Mouse (Mus musculus): ENCODE results near the gene Peli2. TPM values are rescaled to one million over a fixed set of nuclear protein-coding genes. Genes with fewer than 3 reads are reported as not detected.

Gene Peli2
- polyA plus RNA-seq, 1 experiment, result 18.7 TPM

DNA sequence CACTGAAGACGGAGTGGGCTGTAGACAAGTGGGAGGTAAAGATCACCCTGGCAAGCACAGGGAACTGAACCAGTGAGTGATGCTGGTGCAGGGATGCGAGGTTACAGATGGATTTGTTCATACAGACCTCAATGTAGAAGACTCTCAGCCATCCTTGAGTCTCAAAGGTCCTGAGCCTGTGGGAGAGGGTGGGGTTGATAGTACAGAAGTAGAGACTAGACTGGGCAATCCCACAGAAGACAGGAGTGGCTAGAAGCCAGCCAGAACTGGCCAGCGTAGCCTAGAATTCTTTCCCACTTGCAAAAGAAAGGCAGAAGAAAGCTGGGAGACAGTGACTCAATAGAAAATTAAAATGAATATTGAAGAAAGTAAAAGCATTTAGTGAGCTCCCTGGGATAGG is 71.3 kb downstream of the Peli2 start:
- DNase-seq, result no peak
- H3K4me1 ChIP-seq (ENCODE audit: control insufficient read depth, insufficient read depth, low read length), result no peaks in the 10 kb centered on the region; the same call in 1 of the 2 replicates
- TF ChIP-seq CTCF (IDR thresholded peaks at IDR 0.05; ENCODE audit: insufficient read depth, low read length) (no peak), POLR2A (IDR thresholded peaks at IDR 0.05; ENCODE audit: borderline replicate concordance, extremely low read depth, low read depth, low read length) (no peak)
- WGBS, result 83% methylated on average over 3 of the region's 3 CpGs
- H3K4me3 ChIP-seq (replicated peaks; ENCODE audit: extremely low read depth, low read depth, low read length), result no peak overlapping the region

DNA sequence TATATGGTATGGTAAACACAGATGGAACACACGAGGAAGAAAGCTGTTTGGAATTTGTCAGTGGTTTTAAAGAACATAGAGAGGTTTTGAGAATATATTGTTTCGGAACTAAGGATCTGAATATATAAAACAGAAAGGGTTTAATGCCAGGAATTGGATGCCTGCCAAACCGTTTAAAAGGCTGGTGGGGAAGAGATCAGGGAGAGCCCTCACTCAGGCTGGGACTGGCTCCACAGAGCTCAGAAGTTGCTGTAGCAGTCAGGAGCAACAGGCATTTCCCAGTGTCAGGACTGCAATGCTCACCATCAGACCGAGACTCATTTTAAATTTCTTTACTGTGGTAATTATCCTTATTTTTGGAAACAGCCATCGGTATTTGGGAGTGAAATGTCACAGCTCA is 76.2 kb downstream of the Peli2 start:
- Histone ChIP-seq H3K4me3 (replicated peaks; ENCODE audit: extremely low read depth, low read depth, low read length) (no peak overlapping the region), H3K4me1 (ENCODE audit: control insufficient read depth, insufficient read depth, low read length) (peaks cover 2% of the 10 kb centered on the region)
- TF ChIP-seq CTCF (IDR thresholded peaks at IDR 0.05; ENCODE audit: insufficient read depth, low read length) (no peak), POLR2A (IDR thresholded peaks at IDR 0.05; ENCODE audit: borderline replicate concordance, extremely low read depth, low read depth, low read length) (no peak)
- no peak for DNase-seq
- WGBS, result 52% methylated on average over 5 of the region's 5 CpGs

DNA sequence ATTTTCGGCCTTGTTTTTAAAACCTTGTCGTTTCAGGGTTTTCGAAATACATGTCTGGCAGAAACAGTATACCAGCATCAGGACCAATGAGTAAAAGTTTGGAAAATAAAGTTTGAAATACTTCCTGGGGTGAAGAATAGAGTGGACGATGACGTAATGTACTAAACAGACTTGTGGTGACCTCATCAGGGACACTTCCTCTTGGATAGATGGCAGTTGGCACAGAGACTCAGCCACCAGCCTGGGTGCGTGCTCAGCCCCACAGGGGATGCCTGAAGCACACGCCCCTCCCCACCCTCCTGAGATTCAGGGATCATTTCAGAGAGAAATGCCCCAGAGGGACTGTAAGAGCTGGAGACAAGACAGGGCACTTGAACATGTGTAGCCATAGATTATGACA is 76.7 kb downstream of the Peli2 start:
- WGBS, result 52% methylated on average over 7 of the region's 7 CpGs
- H3K4me3 ChIP-seq (replicated peaks; ENCODE audit: extremely low read depth, low read depth, low read length), result no peak overlapping the region
- peaks cover 2% of the 10 kb centered on the region for H3K4me1 ChIP-seq (ENCODE audit: control insufficient read depth, insufficient read depth, low read length)
- no peak for DNase-seq
- TF ChIP-seq POLR2A (IDR thresholded peaks at IDR 0.05; ENCODE audit: borderline replicate concordance, extremely low read depth, low read depth, low read length) (no peak), CTCF (IDR thresholded peaks at IDR 0.05; ENCODE audit: insufficient read depth, low read length) (no peak)

DNA sequence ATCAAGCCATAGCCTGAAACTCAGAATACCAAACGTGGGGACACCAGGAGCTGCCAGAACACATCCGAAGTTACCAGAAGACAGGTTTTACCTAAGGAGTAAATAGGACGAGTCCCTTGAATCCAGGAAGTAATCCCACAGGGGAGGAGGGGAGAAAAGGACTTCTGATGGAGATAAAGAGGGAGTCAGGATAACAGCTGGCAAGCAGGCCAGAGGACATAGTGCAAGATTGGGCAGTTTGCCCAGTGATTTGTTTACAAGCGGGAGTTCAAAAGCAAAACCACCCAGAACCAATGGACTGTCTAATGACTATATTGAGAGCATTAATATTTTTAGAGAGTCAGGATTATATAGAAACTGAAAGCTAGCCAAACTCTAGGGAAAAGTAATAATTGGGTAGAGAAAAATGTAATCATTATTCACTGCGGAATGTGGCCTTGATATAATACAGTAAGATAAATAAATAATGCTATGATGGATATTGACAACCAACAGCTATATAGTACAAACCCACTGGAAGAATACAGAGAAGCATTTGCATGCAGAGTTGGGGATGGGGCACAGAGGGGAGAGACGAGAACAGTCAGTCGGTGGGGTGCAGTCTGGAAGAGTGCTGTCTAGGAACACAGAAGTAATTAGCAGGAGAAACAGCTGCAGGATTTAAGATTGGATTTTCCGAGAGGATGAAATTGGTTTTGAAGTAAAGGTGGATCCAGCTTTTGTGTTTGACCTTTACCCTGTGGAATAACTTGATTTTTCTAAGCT is 77.7 kb downstream of the Peli2 start:
- DNase-seq, result no peak
- 47% methylated on average over 8 of the region's 8 CpGs for WGBS
- H3K4me1 ChIP-seq (ENCODE audit: control insufficient read depth, insufficient read depth, low read length), result peaks cover 2% of the 10 kb centered on the region
- TF ChIP-seq CTCF (IDR thresholded peaks at IDR 0.05; ENCODE audit: insufficient read depth, low read length) (no peak), POLR2A (IDR thresholded peaks at IDR 0.05; ENCODE audit: borderline replicate concordance, extremely low read depth, low read depth, low read length) (no peak)
- H3K4me3 ChIP-seq (replicated peaks; ENCODE audit: extremely low read depth, low read depth, low read length), result no peak overlapping the region

DNA sequence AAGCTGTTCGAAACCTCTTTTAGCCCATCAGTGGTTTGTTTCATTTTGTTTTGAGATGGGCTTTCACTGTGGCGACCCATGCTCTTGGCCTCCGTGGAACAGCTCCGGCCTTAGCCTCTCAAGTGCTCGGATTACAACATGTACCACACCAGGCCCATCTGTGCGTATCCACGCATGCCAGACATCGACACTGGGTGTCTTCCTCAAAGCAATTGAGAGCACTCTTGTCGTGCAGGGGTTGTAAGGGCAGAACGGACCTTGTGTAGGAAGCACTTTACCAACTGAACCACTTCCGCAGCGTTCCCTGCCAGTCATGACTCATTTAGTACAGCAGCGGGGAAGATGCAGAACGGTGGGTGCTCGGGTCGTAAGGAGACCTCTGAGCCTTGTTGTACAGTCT is 78.3 kb downstream of the Peli2 start:
- H3K4me3 ChIP-seq (replicated peaks; ENCODE audit: extremely low read depth, low read depth, low read length), result no peak overlapping the region
- WGBS, result 74% methylated on average over 16 of the region's 16 CpGs
- no peak for DNase-seq
- H3K4me1 ChIP-seq (ENCODE audit: control insufficient read depth, insufficient read depth, low read length), result peaks cover 2% of the 10 kb centered on the region
- TF ChIP-seq CTCF (IDR thresholded peaks at IDR 0.05; ENCODE audit: insufficient read depth, low read length) (no peak), POLR2A (IDR thresholded peaks at IDR 0.05; ENCODE audit: borderline replicate concordance, extremely low read depth, low read depth, low read length) (no peak)

DNA sequence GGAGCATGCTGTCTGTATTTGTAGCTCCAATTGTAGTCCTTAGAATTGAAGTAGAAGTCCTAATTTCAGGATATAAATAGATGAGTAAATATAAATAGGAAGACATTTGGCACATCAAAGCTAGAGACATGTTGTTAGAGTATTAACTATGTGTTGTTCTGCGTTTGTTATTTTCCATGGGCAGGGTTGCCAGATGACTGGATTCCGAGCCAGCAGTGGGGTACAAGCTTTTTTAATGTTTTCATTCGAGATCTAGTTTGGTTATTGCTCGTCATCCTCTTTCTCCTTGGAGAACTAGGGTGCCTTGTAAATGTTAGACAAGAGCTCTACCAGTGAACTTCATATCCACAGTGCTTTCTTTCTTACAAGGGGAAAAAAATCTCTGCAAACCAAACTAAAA is 78.9 kb downstream of the Peli2 start:
- 64% methylated on average over 4 of the region's 4 CpGs for WGBS
- H3K4me3 ChIP-seq (replicated peaks; ENCODE audit: extremely low read depth, low read depth, low read length), result no peak overlapping the region
- no peak for TF ChIP-seq CTCF (IDR thresholded peaks at IDR 0.05; ENCODE audit: insufficient read depth, low read length)
- no peak for TF ChIP-seq POLR2A (IDR thresholded peaks at IDR 0.05; ENCODE audit: borderline replicate concordance, extremely low read depth, low read depth, low read length)
- H3K4me1 ChIP-seq (ENCODE audit: control insufficient read depth, insufficient read depth, low read length), result peaks cover 2% of the 10 kb centered on the region
- no peak for DNase-seq

DNA sequence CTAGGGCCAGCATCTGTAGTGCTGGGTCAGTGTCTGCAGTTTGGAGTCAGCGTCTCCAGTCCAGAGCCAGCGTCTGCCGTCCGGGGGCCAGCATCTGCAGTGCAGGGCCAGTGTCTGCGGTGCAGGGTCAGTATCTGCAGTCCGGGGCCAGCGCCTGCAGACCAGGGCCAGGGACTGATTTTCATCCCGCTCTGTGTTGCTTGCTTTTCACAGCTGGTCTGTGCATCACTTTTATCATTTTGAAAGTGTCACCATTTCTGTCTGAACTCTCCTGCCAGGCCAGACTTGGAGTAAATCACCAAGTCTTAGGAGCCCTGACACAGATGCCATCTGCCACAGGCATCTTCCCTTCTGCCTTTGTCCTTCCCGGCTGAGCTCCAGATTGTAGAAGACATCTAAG is 79.7 kb downstream of the Peli2 start:
- no peak overlapping the region for H3K4me3 ChIP-seq (replicated peaks; ENCODE audit: extremely low read depth, low read depth, low read length)
- 83% methylated on average over 9 of the region's 9 CpGs for WGBS
- TF ChIP-seq POLR2A (IDR thresholded peaks at IDR 0.05; ENCODE audit: borderline replicate concordance, extremely low read depth, low read depth, low read length) (no peak), CTCF (IDR thresholded peaks at IDR 0.05; ENCODE audit: insufficient read depth, low read length) (no peak)
- DNase-seq, result no peak
- peaks cover 2% of the 10 kb centered on the region for H3K4me1 ChIP-seq (ENCODE audit: control insufficient read depth, insufficient read depth, low read length)

DNA sequence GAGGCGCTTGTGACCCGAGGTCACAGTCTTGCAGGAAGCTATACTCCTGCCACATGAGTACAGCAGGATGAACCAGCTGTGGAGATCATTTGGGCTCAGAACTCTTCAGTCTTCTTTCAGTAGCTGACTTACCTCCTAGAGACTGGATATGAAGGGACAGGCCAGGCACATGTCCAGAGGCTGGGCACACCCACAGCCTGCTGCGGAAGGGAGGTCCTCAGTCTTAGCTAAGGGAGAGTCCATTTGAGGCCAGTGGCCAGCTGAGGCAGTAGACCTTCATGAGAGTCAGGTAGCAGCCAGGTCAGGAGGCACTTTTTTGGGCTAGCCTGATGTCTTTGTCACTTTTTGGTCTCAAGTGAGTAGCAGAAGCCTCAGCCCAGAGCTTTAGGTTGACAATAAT is 80.2 kb downstream of the Peli2 start:
- TF ChIP-seq POLR2A (IDR thresholded peaks at IDR 0.05; ENCODE audit: borderline replicate concordance, extremely low read depth, low read depth, low read length), result no peak
- no peak for TF ChIP-seq CTCF (IDR thresholded peaks at IDR 0.05; ENCODE audit: insufficient read depth, low read length)
- H3K4me3 ChIP-seq (replicated peaks; ENCODE audit: extremely low read depth, low read depth, low read length), result no peak overlapping the region
- no peak for DNase-seq
- WGBS, result 69% methylated on average over 3 of the region's 3 CpGs
- H3K4me1 ChIP-seq (ENCODE audit: control insufficient read depth, insufficient read depth, low read length), result peaks cover 2% of the 10 kb centered on the region

DNA sequence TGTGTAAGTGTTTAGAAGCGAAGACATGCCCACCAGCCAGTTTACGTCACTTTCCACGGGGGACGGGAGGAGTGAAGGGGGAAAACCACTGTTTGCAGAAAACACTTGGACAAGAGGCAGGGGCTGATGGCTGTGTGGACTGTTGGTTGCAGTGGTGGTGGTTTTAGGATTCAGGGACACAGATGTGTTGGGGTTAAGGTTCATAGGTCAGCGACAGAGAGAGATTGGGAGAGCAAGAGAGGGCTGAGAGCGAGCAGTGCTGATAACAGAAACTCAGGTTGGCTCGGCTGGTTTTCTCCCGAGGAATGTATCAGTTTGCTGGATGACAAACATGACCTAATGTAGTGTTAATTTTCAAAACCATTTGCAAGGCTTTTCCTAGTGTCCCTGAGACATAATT is 80.8 kb downstream of the Peli2 start:
- TF ChIP-seq CTCF (IDR thresholded peaks at IDR 0.05; ENCODE audit: insufficient read depth, low read length) (no peak), POLR2A (IDR thresholded peaks at IDR 0.05; ENCODE audit: borderline replicate concordance, extremely low read depth, low read depth, low read length) (no peak)
- WGBS, result 71% methylated on average over 8 of the region's 8 CpGs
- DNase-seq, result no peak
- Histone ChIP-seq H3K4me1 (ENCODE audit: control insufficient read depth, insufficient read depth, low read length) (peaks cover 2% of the 10 kb centered on the region), H3K4me3 (replicated peaks; ENCODE audit: extremely low read depth, low read depth, low read length) (no peak overlapping the region)
